12 mouse cellular contexts compared by ENCODE assay signal in the genomic region with DNA sequence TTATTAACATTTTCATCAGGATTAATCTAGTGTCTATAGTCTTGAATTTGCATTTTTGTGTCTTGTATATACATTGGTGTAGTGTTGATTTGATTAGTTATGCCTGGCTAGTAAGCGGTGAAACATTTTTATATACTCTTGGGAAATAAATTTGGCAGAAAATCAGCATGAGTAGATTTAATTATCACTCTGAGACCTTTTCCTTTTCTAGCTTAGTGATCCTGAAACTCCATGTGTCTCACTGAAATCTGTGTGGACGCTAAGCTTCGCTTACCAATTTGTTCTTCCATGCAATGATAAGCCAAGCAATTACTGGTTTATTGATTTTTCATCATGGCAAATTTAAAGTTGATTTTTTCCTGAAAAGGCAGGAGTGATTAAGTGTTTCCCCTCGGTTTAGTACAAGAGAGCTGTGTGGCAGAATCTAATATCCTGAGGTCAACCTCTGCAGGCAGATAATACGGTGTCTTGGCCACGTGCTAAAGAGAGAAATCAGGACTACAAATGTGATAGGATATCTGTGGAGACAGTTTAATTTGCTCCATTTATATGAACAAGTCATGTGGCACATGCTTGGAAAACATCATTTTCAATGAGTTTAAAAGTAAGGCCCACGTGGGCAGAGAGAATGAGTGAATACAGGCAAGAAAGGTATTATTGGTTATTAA.
DNase-seq lines count a peak whose midpoint lies in the region; ATAC-seq and TF ChIP-seq lines count a peak whose summit lies in the region.
"Had no signal": no experiment of that assay in that cellular context is flagged by ENCODE, and none has a peak within 500 bp of the region (broad histone marks: within the 10 kb centered on the region; RNA-seq: fewer than 3 reads in every experiment).

No protein-coding gene starts in this region.

- 27% methylated on average over 7 of the region's 7 CpGs for WGBS in hindbrain, embryonic 14.5 days
- WGBS in midbrain, embryonic 16.5 days = 23% methylated on average over 7 of the region's 7 CpGs
- WGBS in thymus, adult 2 months = 95% methylated on average over 7 of the region's 7 CpGs

- peaks cover 11% of the 10 kb centered on the region; the same call in 1 of the 2 replicates for H3K4me1 ChIP-seq in hindbrain, embryonic 14.5 days (replicated peaks; ENCODE audit: control insufficient read depth, insufficient read depth, low read length)
- peaks cover 2% of the 10 kb centered on the region; the same call in 1 of the 2 replicates for H3K4me1 ChIP-seq in midbrain, embryonic 16.5 days (ENCODE audit: control insufficient read depth, insufficient read depth, low read length)
- H3K4me1 ChIP-seq in thymus, adult 2 months (replicated peaks; ENCODE audit: control insufficient read depth, insufficient read depth, low read length) = no peaks in the 10 kb centered on the region
- H3K4me1 ChIP-seq: embryonic facial prominence, embryonic 12.5 days; liver, embryonic 15.5 days had no signal

- no peak overlapping the region for H3K27ac ChIP-seq in hindbrain, embryonic 14.5 days
- no peak overlapping the region for H3K27ac ChIP-seq in midbrain, embryonic 16.5 days (ENCODE audit: low read length)
- H3K27ac ChIP-seq in thymus, adult 2 months (ENCODE audit: control insufficient read depth, insufficient read depth, low read length) = no peak overlapping the region
- H3K27ac ChIP-seq: embryonic facial prominence, embryonic 12.5 days; limb, embryonic 12.5 days; liver, embryonic 15.5 days had no signal

- TF ChIP-seq POLR2A in brain, embryonic 14.5 days (IDR thresholded peaks at IDR 0.05; ENCODE audit: borderline replicate concordance, extremely low read depth, insufficient read depth, insufficient read length, poor library complexity, severe bottlenecking) = no peak
- TF ChIP-seq POLR2A in thymus, adult 2 months (IDR thresholded peaks at IDR 0.05; ENCODE audit: control insufficient read depth, extremely low read depth, insufficient read depth, low read length, poor library complexity) = no peak

- no peak overlapping the region for H3K4me3 ChIP-seq in hindbrain, embryonic 14.5 days (replicated peaks; ENCODE audit: low read length)
- H3K4me3 ChIP-seq in midbrain, embryonic 16.5 days (ENCODE audit: low read depth, low read length) = no peak overlapping the region
- no peak overlapping the region for H3K4me3 ChIP-seq in thymus, adult 2 months (ENCODE audit: control insufficient read depth, insufficient read depth, low read length)
- H3K4me3 ChIP-seq: embryonic facial prominence, embryonic 12.5 days; limb, embryonic 12.5 days; liver, embryonic 15.5 days had no signal

- no peaks in the 10 kb centered on the region for H3K36me3 ChIP-seq in hindbrain, embryonic 14.5 days (replicated peaks; ENCODE audit: control insufficient read depth, insufficient read depth)
- H3K36me3 ChIP-seq in midbrain, embryonic 16.5 days (ENCODE audit: control insufficient read depth, insufficient read depth, low read length) = no peaks in the 10 kb centered on the region
- H3K36me3 ChIP-seq in thymus, adult 2 months (ENCODE audit: control insufficient read depth, insufficient read depth, low read length) = no peaks in the 10 kb centered on the region
- H3K36me3 ChIP-seq: embryonic facial prominence, embryonic 12.5 days; limb, embryonic 12.5 days; liver, embryonic 15.5 days had no signal

- H3K4me2 ChIP-seq in hindbrain, embryonic 14.5 days (replicated peaks) = peak overlapping the region; percentile 19; the same call in 1 of the 2 replicates
- no peak overlapping the region for H3K4me2 ChIP-seq in midbrain, embryonic 16.5 days (ENCODE audit: low read length)
- H3K4me2 ChIP-seq: embryonic facial prominence, embryonic 12.5 days; limb, embryonic 12.5 days; liver, embryonic 15.5 days had no signal

- no peak for TF ChIP-seq CTCF in brain, embryonic 14.5 days (IDR thresholded peaks at IDR 0.05; ENCODE audit: borderline replicate concordance, extremely low read depth, insufficient read depth, insufficient read length)
- TF ChIP-seq CTCF in thymus, adult 2 months (IDR thresholded peaks at IDR 0.05; ENCODE audit: borderline replicate concordance, control insufficient read depth, extremely low read depth, insufficient read depth, low read length, poor library complexity) = no peak

- DNase-seq in MN1 (ENCODE audit: low spot score) = peak; percentile 69
- DNase-seq in brain, embryonic 14.5 days (ENCODE audit: low read depth) = peak; percentile 68
- peak; percentile 62 for DNase-seq in hindbrain, embryonic 14.5 days (ENCODE audit: low spot score)
- DNase-seq in adrenal gland, postnatal 25 days = no peak
- no peak for DNase-seq in thymus, adult 2 months
- DNase-seq in urinary bladder, postnatal 10 days (ENCODE audit: low spot score) = no peak
- DNase-seq: adrenal gland, postnatal 14 days; cerebellum, adult 9-11 months had no signal

- no peaks in the 10 kb centered on the region for H3K9me3 ChIP-seq in hindbrain, embryonic 14.5 days (ENCODE audit: control insufficient read depth, low read length)
- H3K9me3 ChIP-seq in midbrain, embryonic 16.5 days (replicated peaks; ENCODE audit: control insufficient read depth, low read length, poor library complexity, severe bottlenecking) = no peaks in the 10 kb centered on the region
- H3K9me3 ChIP-seq: embryonic facial prominence, embryonic 12.5 days; limb, embryonic 12.5 days; liver, embryonic 15.5 days had no signal

- no peaks in the 10 kb centered on the region for H3K27me3 ChIP-seq in hindbrain, embryonic 14.5 days (ENCODE audit: control insufficient read depth, insufficient read depth, low read length)
- no peaks in the 10 kb centered on the region for H3K27me3 ChIP-seq in midbrain, embryonic 16.5 days (ENCODE audit: control insufficient read depth, insufficient read depth, low read depth, low read length)
- no peaks in the 10 kb centered on the region for H3K27me3 ChIP-seq in thymus, adult 2 months (ENCODE audit: control insufficient read depth, insufficient read depth, low read length)
- H3K27me3 ChIP-seq: embryonic facial prominence, embryonic 12.5 days; limb, embryonic 12.5 days; liver, embryonic 15.5 days had no signal

- ATAC-seq in hindbrain, embryonic 14.5 days (ENCODE audit: low FRiP score) = peak; percentile 55; the same call in 1 of the 2 replicates
- ATAC-seq in midbrain, embryonic 16.5 days = 0 out of 2 replicates have a peak, but pooled peaks have one; percentile 28

- H3K9ac ChIP-seq in hindbrain, embryonic 14.5 days = no peak overlapping the region
- H3K9ac ChIP-seq in midbrain, embryonic 16.5 days (ENCODE audit: low read depth, low read length) = no peak overlapping the region
- H3K9ac ChIP-seq: embryonic facial prominence, embryonic 12.5 days; limb, embryonic 12.5 days; liver, embryonic 15.5 days had no signal

Comparison
In these comparisons a context has a peak if more than half of its experiments do, and no peak if none do; other contexts are left out.
1. DNase-seq: peak in MN1 (single experiment), brain, embryonic 14.5 days (single experiment) and hindbrain, embryonic 14.5 days (single experiment); none in adrenal gland, postnatal 25 days (single experiment), thymus, adult 2 months (single experiment) and urinary bladder, postnatal 10 days (single experiment).